Mouse (Mus musculus) layer of hippocampus, adult 9-10 months (tissue): ENCODE measurements around the gene Ipo9.

Experiments used
- DNase-seq: peaks from one replicate; pipeline ENCODE4 v3.0.0; 2022; ENCODE audit warnings: low spot score

Gene Ipo9

GRCm38 (mm10) chr1:135429901-135430668, at the start of gene Ipo9:
Gene Ipo9 (minus strand): TSS chr1:135430499.
- peak; percentile 67 for DNase-seq

DNA sequence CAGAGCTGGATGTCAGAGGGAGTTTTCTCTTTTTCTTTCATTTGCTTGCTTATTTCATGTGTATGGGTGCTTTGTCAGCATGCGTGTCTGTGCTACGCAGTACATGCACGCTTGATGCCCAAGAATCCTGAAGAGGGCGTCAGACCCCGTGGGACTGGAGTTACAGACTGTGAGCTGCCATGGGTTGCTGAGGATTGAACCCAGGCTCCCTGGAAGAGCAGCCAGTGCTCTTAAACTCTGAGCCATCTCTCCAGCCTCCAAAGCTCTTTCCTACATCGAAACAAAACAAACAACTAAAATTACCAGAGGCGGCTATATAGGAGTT, 45.2 kb upstream of the Ipo9 start:
- no peak for DNase-seq

GRCm38 (mm10) chr1:135474861-135475570, 44.7 kb upstream of the Ipo9 start:
- DNase-seq, result peak; percentile 31

DNA sequence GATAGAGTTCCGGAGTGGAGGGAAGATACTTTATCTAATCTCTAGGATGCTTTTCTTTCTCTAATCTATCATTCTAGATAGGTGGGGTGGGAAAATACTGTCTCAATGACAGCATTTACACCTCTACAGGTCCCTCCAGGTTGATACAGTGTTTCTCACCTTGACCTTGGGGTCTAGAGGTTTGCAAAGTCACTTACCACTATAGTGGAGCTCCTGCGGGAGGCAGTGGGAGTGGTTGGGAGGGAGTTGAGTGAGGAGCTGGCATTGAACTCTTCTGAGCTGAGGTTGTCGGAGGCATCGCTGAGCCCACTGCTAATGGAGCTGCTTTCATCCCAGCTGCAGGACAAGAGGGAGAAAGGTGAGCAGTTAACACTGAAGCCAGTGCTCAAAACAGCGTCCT, 42.2 kb upstream of the Ipo9 start:
- DNase-seq, result no peak

DNA sequence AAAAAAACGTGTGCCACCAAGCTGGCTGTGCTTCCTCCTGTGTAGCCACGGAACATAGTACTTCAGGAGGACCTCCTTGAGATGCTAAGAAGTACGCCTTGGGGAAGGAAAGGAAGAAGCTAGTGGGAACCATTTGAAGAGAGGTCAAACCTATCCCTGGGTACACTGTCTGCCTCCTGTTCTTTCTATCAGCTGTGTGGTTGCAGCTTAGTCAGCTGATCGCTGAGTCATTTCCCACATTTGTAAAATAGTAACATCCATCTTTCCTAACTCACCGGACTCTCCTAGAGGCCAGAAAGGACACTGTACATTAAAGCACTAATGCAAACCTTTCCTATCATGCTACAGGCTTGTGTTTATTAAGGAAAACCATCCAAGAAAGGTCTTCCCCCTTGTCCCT, 41.4 kb upstream of the Ipo9 start:
- no peak for DNase-seq

DNA sequence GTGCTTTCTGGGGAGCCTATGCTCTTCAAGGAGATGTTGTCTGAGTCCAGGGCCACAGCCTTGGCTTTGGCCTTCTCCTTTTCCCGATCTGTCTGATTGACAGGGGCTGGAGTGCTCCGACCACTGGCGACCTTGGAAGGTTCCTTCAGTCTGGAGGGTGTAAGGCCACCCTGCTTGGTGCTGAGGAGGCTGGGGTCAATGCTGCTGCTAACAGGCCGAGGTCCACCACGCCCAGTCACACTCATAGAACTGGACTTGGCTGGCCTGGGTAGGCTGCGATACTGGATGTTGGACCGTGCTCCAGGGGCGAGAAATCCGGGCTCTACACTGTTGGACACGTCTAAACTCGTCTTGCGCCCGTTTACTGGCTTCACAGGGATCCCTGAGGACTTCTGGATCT, 40.2 kb upstream of the Ipo9 start:
- no peak for DNase-seq

DNA sequence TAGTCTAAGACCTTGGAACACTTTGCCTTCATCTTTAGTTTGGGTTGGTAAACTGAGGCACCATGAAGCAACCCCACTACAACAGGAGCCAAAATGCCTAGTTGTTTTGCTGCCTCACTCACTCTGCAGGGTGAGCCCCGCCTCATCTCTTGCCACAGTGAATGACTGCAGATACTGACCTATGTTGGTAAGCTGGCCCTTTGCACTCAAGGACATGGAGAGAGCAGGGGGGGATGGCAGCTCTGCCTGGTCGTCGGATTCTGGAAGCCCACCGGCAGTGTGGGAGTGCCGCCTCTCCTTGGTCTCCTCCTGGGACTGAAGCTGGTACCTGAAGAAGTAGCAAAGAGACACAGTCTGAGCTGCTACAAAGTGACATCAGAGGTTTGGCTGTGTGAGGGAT, 37.2 kb upstream of the Ipo9 start:
- no peak for DNase-seq

DNA sequence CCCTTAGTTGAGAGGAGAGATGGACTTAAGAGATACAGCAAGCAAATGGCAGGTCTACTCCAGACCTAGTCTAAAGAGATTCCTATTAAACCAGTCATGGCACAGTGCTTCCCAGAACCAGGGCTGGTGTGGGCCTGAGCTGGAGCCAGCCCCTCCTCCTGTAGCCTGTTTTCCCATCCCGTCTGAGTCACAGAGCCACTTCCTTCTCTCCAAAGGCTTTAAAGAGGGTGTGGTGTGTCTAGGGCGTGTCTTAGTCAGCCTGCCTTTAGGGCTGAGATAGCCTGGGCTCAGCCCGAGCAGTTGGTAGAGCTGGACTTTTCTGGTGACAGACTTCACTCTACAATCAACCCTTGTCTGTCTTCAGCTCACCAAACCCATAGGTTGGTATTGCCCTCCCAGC, 36.6 kb upstream of the Ipo9 start:
- DNase-seq, result no peak

- DNase-seq, result no peak
Measured at GRCm38 (mm10) chr1:135465734-135466133, 35.4 kb upstream of the Ipo9 start.

GRCm38 (mm10) chr1:135462736-135463135, 32.4 kb upstream of the Ipo9 start:
- no peak for DNase-seq

GRCm38 (mm10) chr1:135462304-135462703, 32.0 kb upstream of the Ipo9 start:
- no peak for DNase-seq

- peak; percentile 40 for DNase-seq
Measured at GRCm38 (mm10) chr1:135461097-135461730, 30.9 kb upstream of the Ipo9 start.

- no peak for DNase-seq
Measured at GRCm38 (mm10) chr1:135460521-135460920, 30.2 kb upstream of the Ipo9 start.

DNA sequence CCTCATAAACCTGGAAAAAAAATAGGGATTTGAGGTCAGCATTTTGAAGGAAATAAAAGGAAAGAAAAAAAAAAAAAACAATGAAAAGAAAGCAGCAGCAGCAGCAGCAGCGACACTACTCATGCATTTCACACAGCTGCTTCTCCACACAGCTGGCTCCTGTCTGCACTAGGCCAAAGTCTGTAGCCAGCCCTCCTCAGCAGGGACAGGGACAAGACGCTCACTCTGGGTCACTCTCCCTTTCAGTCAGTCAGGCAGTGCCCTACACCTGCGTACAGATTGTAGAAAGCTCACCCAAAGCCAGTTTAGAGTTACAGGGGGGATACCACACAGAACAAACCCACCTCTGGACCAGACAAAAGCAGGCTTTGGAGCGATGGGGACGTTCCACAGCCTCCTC, 27.6 kb upstream of the Ipo9 start:
- DNase-seq, result no peak

GRCm38 (mm10) chr1:135452259-135452658, 22.0 kb upstream of the Ipo9 start:
- no peak for DNase-seq

GRCm38 (mm10) chr1:135451419-135451818, 21.1 kb upstream of the Ipo9 start:
- no peak for DNase-seq

- no peak for DNase-seq
Measured at GRCm38 (mm10) chr1:135449876-135450275, 19.6 kb upstream of the Ipo9 start.

GRCm38 (mm10) chr1:135448940-135449339, 18.6 kb upstream of the Ipo9 start:
- no peak for DNase-seq

- no peak for DNase-seq
Measured at GRCm38 (mm10) chr1:135443506-135443905, 13.2 kb upstream of the Ipo9 start.

- no peak for DNase-seq
Measured at GRCm38 (mm10) chr1:135441861-135442260, 11.6 kb upstream of the Ipo9 start.

DNA sequence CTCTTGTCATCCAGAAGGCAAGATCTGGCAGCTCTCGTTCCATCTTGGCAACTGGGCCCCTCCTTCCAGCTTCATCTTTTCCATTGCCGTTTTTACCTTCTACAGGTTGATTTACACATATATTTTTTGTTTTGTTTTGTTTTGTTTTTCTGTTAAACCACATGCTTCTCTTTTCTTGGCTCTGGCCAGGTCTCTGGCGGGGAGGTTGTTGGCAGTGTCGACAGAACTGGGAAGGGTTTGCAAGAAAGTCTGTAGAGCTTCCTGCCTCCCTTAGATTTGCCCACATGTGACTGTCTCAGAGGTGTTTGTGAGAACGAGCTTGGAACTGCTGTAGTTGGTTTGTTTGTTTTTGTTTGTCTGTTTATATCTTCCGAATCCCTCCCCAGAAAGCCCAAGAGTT, 10.7 kb upstream of the Ipo9 start:
- DNase-seq, result no peak

DNA sequence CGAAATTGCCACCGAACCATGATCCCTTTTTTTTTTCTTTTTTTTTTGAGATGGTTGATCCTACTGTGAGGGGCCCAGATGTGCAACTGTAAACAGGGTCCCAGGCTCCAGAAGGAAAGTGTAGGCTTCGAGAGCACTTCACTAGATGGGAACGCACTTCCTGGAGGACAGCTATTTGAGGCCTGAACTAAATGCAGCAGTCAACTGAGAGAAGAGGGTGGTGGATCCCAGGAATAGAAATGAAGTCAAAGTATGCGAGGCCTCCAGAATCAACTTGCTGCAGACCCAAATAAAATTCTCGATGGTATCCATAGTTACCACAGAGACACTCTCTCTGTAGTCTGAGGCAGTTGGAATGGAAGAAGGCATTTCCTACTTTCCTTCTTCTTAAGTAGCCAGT, 8.5 kb upstream of the Ipo9 start:
- DNase-seq, result no peak

GRCm38 (mm10) chr1:135435823-135436222, 5.5 kb upstream of the Ipo9 start:
- DNase-seq, result no peak

DNA sequence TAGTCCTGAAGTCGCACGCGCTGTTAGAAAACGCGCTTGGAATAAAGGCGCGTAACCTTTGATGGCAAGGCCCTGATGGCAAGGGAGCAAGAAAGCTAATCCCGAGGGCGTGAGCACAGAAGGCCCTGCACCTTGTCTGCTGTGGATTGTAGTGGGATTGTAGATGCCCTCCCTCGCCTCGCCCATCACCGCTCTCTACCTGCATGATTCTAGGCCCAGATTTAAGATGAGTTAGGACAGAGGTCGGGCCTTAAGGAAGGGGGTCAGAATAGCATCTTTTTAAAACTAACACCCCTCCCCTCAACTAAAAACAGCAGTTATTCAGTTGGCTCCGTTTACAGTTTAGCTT, 344 bp upstream of the Ipo9 start:
- DNase-seq, result no peak
